Mouse (Mus musculus) liver, embryonic 13.5 days (tissue): ENCODE measurements around the gene Orai2. TPM values are rescaled to one million over a fixed set of nuclear protein-coding genes. Genes with fewer than 3 reads are reported as not detected.
"Not testable (repeated sequence)": the region's sequence is repeated elsewhere in the genome, so short reads cannot be mapped to it uniquely, and the experiment has no call there.

Experiments used
- ATAC-seq: fragments of 200-750 bp; cut with Nextera tagmentation; 2 replicates; pipeline ENCODE4 v1.8.0; 2017; ENCODE audit warnings: low read depth, mild to moderate bottlenecking, moderate number of reproducible peaks, moderate library complexity
- DNase-seq: peaks from one replicate; pipeline ENCODE4 v3.0.0; 2022
- H3K27ac ChIP-seq: fragments of 300-500 bp; sonication (generic); 2 replicates; pipeline ENCODE4 v1.5.1; 2015; ENCODE audit warnings: moderate library complexity, mild to moderate bottlenecking, inconsistent platforms
- H3K27me3 ChIP-seq: fragments of 300-500 bp; sonication (generic); 2 replicates; pipeline ENCODE4 v1.6.1; 2015; ENCODE audit warnings: mild to moderate bottlenecking, inconsistent platforms
- H3K36me3 ChIP-seq: fragments of 300-500 bp; sonication (generic); 2 replicates; pipeline ENCODE4 v1.6.1; 2015; ENCODE audit warnings: mild to moderate bottlenecking, inconsistent platforms
- H3K4me1 ChIP-seq: fragments of 300-500 bp; sonication (generic); replicated peaks from 2 replicates; pipeline ENCODE4 v1.6.1; 2015; ENCODE audit warnings: inconsistent platforms
- H3K4me2 ChIP-seq: fragments of 300-500 bp; sonication (generic); 2 replicates; pipeline ENCODE4 v1.6.1; 2015; ENCODE audit warnings: inconsistent platforms, mild to moderate bottlenecking, moderate library complexity
- H3K4me3 ChIP-seq: fragments of 300-500 bp; sonication (generic); replicated peaks from 2 replicates; pipeline ENCODE4 v1.5.1; 2015; ENCODE audit warnings: mild to moderate bottlenecking, inconsistent platforms
- H3K9ac ChIP-seq: fragments of 300-500 bp; sonication (generic); 2 replicates; pipeline ENCODE4 v1.6.1; 2015; ENCODE audit warnings: mild to moderate bottlenecking, inconsistent platforms
- H3K9me3 ChIP-seq: fragments of 300-500 bp; sonication (generic); replicated peaks from 2 replicates; pipeline ENCODE4 v1.6.1; 2016; ENCODE audit warnings: inconsistent platforms
- WGBS: fragments of 180-500 bp; shearing (Covaris S2); methylation state at CpG from one replicate; pipeline ENCODE4 v1.1.7; 2015; ENCODE audit not compliant: insufficient replicate concordance; 5-methylcytosine and 5-hydroxymethylcytosine counted together
- polyA plus RNA-seq: library from polyadenylated mRNA; unstranded; fragments of >200 nt; fragmentation: Nextera tagmentation; extraction: Ambion mirVana; gene quantifications from 2 replicates; pipeline ENCODE4 v1.2.1, GENCODE M21; 2015

The Orai2 gene
- polyA plus RNA-seq, 1 experiment from 2014 or later = 3.8 TPM

GRCm38 (mm10) chr5:136149134-136149576 lies 21.4 kb downstream of the Orai2 start:
- not testable (repeated sequence) for H3K27me3 ChIP-seq, H3K4me2 ChIP-seq

GRCm38 (mm10) chr5:136147704-136148103 lies 22.8 kb downstream of the Orai2 start:
- no peak overlapping the region for H3K4me2 ChIP-seq
- 56% methylated on average over 8 of the region's 8 CpGs for WGBS
- peaks cover under 1% of the 10 kb centered on the region for H3K36me3 ChIP-seq
- H3K27ac ChIP-seq = no peak overlapping the region
- H3K27me3 ChIP-seq = no peaks in the 10 kb centered on the region
- H3K4me1 ChIP-seq = peaks cover 41% of the 10 kb centered on the region
- DNase-seq = no peak
- H3K9me3 ChIP-seq = no peaks in the 10 kb centered on the region
- no peak overlapping the region for H3K9ac ChIP-seq
- ATAC-seq = no peak
- no peak overlapping the region for H3K4me3 ChIP-seq

More at GRCm38 (mm10) chr5:136149134-136149576, 21.4 kb downstream of the Orai2 start:
- Histone ChIP-seq H3K27ac (peak overlapping the region; percentile 29; the same call in 1 of the 2 replicates), H3K4me1 (peaks cover 36% of the 10 kb centered on the region)
- peak; percentile 67 for ATAC-seq
- not testable (repeated sequence) for H3K9me3 ChIP-seq, DNase-seq, H3K9ac ChIP-seq, H3K4me3 ChIP-seq, H3K36me3 ChIP-seq
- 14% methylated on average over 5 of the region's 5 CpGs for WGBS

- Histone ChIP-seq H3K9me3 (no peaks in the 10 kb centered on the region), H3K27ac (no peak overlapping the region; the same call in 1 of the 2 replicates), H3K36me3 (peaks cover 8% of the 10 kb centered on the region), H3K4me3 (no peak overlapping the region), H3K9ac (no peak overlapping the region), H3K4me1 (peaks cover 41% of the 10 kb centered on the region), H3K27me3 (no peaks in the 10 kb centered on the region), H3K4me2 (no peak overlapping the region)
- ATAC-seq = no peak
- WGBS = 82% methylated on average over 1 of the region's 1 CpGs
- DNase-seq = no peak
These were observed 23.6 kb downstream of the Orai2 start for GRCm38 (mm10) chr5:136146936-136147335.

GRCm38 (mm10) chr5:136144606-136145430 lies 25.7 kb downstream of the Orai2 start:
- Histone ChIP-seq H3K4me2 (no peak overlapping the region), H3K36me3 (peaks cover 29% of the 10 kb centered on the region), H3K9me3 (no peaks in the 10 kb centered on the region), H3K9ac (no peak overlapping the region), H3K27ac (peak overlapping the region; percentile 16; the same call in 1 of the 2 replicates), H3K4me1 (peaks cover 41% of the 10 kb centered on the region), H3K27me3 (no peaks in the 10 kb centered on the region), H3K4me3 (no peak overlapping the region)
- ATAC-seq (no peak), DNase-seq (no peak)
- WGBS = 32% methylated on average over 12 of the region's 12 CpGs

- DNase-seq (no peak), ATAC-seq (no peak)
- no peaks in the 10 kb centered on the region for H3K9me3 ChIP-seq
- no peaks in the 10 kb centered on the region for H3K27me3 ChIP-seq
- H3K27ac ChIP-seq = no peak overlapping the region
- 83% methylated on average over 6 of the region's 6 CpGs for WGBS
- no peak overlapping the region for H3K4me3 ChIP-seq
- no peak overlapping the region for H3K4me2 ChIP-seq
- no peak overlapping the region for H3K9ac ChIP-seq
- H3K36me3 ChIP-seq = peaks cover 45% of the 10 kb centered on the region
- H3K4me1 ChIP-seq = peaks cover 40% of the 10 kb centered on the region
These were observed 27.3 kb downstream of the Orai2 start for GRCm38 (mm10) chr5:136143161-136143755.

DNA sequence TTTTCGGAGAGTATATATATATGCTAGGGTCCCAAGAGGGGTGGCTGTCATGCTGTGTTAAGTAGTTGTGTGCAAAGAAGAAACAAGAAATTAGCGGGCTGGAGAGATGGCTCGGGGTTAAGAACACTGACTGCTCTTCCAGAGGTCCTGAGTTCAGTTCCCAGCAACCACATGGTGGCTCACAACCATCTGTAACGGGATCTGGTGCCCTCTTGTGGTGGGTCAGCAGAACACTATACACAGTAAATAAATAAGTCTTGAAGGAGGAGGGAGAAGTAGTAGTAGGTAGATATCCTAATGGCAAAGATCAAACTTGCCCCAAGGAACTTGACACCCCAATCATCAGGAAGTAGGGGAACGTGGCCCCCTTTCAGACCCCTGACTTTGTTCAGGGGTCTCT lies 27.8 kb downstream of the Orai2 start:
- DNase-seq (no peak), ATAC-seq (no peak)
- no peaks in the 10 kb centered on the region for H3K27me3 ChIP-seq
- H3K27ac ChIP-seq = no peak overlapping the region
- H3K4me2 ChIP-seq = no peak overlapping the region
- peaks cover 48% of the 10 kb centered on the region for H3K36me3 ChIP-seq
- H3K4me3 ChIP-seq = no peak overlapping the region
- H3K4me1 ChIP-seq = peaks cover 45% of the 10 kb centered on the region
- WGBS = 81% methylated on average over 5 of the region's 5 CpGs
- no peaks in the 10 kb centered on the region for H3K9me3 ChIP-seq
- no peak overlapping the region for H3K9ac ChIP-seq

DNA sequence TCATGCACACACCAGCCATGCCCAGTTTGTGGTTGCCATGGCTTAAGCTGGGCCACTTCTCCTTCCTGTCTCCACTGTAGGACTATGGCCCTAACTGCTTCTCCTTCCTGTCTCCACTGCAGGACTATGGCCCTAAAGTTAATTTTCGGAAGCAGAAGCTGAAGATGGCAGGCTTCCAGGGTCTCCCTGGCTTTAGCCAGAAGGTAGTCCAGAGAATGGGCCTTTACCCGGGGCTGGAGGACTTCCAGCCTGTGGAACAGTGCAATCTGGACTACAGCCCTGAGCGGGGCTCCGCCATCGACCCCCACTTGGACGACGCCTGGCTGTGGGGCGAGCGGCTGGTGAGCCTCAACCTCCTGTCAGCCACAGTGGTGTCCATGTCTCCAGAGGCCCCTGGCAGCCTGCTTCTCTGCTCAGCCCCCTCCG lies 30.4 kb downstream of the Orai2 start:
- Histone ChIP-seq H3K4me2 (no peak overlapping the region), H3K9me3 (no peaks in the 10 kb centered on the region), H3K4me1 (peaks cover 45% of the 10 kb centered on the region), H3K36me3 (peaks cover 48% of the 10 kb centered on the region), H3K9ac (no peak overlapping the region), H3K4me3 (no peak overlapping the region), H3K27ac (no peak overlapping the region), H3K27me3 (no peaks in the 10 kb centered on the region)
- 91% methylated on average over 10 of the region's 10 CpGs for WGBS
- ATAC-seq (no peak), DNase-seq (no peak)

DNA sequence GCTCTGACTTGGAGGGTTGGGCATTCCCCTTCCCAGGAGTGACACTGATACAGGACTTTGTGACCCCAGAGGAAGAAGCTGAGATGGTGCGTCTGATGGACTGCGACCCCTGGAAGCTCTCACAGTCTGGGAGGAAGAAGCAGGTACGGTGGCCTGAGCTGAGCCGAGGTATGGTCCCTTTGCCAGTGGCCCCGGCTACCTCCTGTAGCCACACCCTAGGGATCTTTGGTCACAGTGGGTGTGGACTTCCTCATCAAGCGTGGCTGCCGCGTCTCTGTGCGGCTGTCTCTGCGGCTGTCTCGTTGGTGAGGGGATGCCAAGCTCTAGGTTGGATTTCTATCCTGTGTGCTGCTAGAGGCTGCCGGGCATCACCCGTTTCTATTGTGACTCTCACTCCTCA lies 31.1 kb downstream of the Orai2 start:
- Histone ChIP-seq H3K27me3 (no peaks in the 10 kb centered on the region), H3K27ac (no peak overlapping the region), H3K4me3 (no peak overlapping the region), H3K36me3 (peaks cover 53% of the 10 kb centered on the region), H3K4me1 (peaks cover 45% of the 10 kb centered on the region), H3K4me2 (no peak overlapping the region), H3K9ac (no peak overlapping the region), H3K9me3 (no peaks in the 10 kb centered on the region)
- ATAC-seq = no peak
- 74% methylated on average over 13 of the region's 13 CpGs for WGBS
- DNase-seq = no peak

DNA sequence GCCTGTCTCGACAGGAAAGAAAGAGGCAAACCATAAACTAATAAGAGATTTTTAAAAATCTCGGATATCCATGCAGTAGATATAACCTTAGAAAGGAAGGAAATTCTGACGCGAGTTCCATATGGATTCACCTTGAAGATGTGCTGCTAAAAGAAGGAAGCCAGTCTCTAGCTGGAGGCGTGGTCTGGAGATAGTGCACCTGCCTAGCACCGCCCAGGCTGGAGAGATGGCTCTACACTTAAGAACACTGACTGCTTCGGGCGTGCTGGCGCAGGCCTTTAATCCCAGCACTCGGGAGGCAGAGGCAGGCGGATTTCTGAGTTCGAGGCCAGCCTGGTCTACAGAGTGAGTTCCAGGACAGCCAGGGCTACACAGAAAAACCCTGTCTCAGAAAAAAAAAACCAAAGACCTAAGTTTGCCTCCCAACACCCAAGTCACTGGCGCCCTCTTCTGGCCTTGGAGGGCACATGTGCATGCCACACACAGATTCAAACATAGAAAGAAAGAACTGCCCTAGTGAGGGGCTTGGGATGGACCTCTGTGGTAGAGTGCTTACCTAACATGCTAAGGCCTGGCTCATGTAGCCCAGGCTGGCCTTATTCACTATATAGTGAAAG lies 32.7 kb downstream of the Orai2 start:
- DNase-seq = peak; percentile 56
- Histone ChIP-seq H3K27me3 (no peaks in the 10 kb centered on the region), H3K27ac (peak overlapping the region; percentile 91; the same call in 1 of the 2 replicates), H3K4me1 (peaks cover 42% of the 10 kb centered on the region), H3K4me3 (peak overlapping the region; percentile 74), H3K4me2 (peak overlapping the region; percentile 81), H3K9me3 (no peaks in the 10 kb centered on the region), H3K9ac (peak overlapping the region; percentile 84), H3K36me3 (peaks cover 69% of the 10 kb centered on the region)
- 35% methylated on average over 13 of the region's 13 CpGs for WGBS
- ATAC-seq = peak; percentile 34

- DNase-seq (no peak), ATAC-seq (peak; percentile 3)
- Histone ChIP-seq H3K9ac (peak overlapping the region; percentile 84), H3K4me3 (peak overlapping the region; percentile 74), H3K36me3 (peaks cover 69% of the 10 kb centered on the region), H3K27me3 (no peaks in the 10 kb centered on the region), H3K27ac (peak overlapping the region; percentile 91), H3K4me1 (peaks cover 42% of the 10 kb centered on the region), H3K9me3 (no peaks in the 10 kb centered on the region), H3K4me2 (peak overlapping the region; percentile 81)
- WGBS = 4% methylated on average over 20 of the region's 20 CpGs
These were observed 34.1 kb downstream of the Orai2 start for GRCm38 (mm10) chr5:136136292-136136990.
